Mouse (Mus musculus) mouse trophoblast stem cell (cell line): ENCODE results near the gene Arhgap32.

Source experiments
- in situ Hi-C, 2 experiments: fragments of 300-500 bp; cut with MseI, MboI; formaldehyde crosslinking; loops; 2 replicates in 1 of 2; 3 replicates in 1 of 2; pipeline ENCODE4 v1.15.1; 2025

Gene Arhgap32

DNA sequence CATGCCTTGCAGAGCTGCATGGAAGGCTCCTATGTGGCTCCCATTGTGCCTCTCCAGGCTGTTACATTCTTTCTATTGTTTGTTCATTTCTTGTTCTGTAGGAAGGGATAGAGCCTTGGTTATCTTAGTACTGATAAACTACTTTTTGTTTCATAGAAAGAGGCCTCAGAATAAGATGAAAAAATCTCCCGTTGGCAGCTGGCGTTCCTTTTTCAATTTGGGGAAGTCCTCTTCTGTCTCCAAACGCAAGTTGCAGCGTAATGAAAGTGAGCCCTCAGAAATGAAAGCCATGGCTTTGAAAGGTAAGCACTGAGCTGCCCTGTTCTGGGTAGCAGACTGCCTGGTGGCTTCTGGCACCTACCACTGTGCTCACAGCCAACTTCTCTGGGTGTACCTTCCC lies 134.6 kb downstream of the Arhgap32 start:
- in situ Hi-C loops, result no loop called here

- in situ Hi-C loops, result no loop called here
These were observed 137.8 kb downstream of the Arhgap32 start for GRCm38 (mm10) chr9:32253721-32254120.

- in situ Hi-C loops, result no loop called here
These were observed 141.4 kb downstream of the Arhgap32 start for GRCm38 (mm10) chr9:32257365-32257764.

DNA sequence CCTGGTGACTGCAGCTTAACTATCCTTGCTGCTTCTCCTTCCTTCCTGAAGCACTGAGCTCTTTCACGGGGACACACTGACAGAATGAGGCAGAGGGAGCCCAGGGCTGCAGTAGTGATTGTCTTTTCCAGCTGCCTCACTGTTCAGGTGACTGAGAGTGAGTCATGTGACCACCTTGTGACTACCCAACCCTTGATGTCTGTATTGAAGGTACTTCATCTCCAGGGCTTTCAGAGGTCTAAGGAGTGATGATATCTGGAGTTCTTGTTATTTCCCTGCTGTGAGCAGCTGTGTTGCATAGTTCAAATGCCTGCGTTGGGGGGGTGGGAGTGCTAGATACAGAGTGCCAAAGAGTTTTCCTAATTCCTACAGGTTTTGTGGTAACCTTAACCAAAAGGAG lies 141.9 kb downstream of the Arhgap32 start:
- in situ Hi-C loops, result no loop called here

- in situ Hi-C loops, result loop anchor here in 1 of 2 experiments (5.0 kb wide), 1 partner anchor 75 kb away; no protein-coding TSS in a partner anchor
These were observed 156.0 kb downstream of the Arhgap32 start for GRCm38 (mm10) chr9:32271896-32272444.

DNA sequence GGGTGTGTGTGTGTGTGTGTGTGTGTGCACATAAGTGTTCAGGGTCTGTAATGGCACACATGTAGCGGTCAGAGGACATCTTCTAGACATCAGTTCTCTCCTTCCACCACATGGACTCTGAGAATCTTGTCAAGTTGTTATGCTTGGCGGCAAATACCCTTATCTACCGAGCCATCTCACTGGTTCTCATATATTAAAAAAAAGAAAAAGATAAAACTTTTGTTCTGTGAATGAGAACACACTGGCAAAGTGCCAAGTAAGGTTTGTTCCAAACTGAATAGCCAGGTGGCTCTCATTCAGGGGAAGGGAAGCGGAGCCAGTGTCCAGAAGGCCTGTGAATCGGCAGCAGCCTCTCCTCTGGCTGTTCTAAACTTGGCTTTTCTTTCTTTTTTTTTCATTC lies 162.1 kb downstream of the Arhgap32 start:
- in situ Hi-C loops, result no loop called here

DNA sequence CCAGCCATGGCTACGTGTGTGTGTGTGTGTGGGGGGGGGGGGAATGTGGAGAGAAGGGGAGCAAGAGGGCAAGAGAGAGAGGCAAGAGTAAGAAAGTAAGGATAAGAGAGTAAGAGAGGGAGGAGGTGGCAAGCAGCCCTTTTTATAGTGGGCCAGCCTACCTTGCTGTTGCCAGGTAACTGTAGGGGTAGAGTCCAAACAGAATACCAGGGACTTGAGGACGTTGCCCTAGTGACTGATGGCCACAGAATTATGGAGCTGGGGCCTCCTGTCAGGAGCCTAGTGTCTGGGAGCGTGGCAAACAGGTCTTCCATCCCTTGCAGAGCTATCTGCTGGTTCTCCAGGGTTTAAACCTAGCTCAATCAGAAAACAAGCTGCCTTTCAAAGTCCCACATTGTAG lies 163.9 kb downstream of the Arhgap32 start:
- in situ Hi-C loops, result loop anchor here in 1 of 2 experiments (5.0 kb wide), 1 partner anchor 68 kb away; no protein-coding TSS in a partner anchor

DNA sequence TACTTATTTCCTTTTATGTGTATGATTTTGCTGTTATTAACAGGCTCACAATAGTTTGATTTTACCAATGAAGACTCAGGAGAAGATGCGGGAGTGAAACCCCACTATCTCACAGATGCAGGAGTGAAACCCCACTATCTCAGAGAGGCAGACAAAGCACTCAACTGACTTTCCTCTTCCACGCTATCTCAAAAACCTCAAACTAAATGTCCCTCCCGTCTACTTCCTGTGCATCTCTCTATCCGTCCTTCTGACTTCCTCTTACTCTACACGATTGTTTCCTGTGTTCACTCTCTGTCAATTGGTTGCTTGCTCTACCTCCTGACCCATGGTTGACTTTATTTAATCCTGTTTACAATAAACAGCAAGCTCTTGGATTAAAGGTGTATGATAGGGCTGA lies 164.5 kb downstream of the Arhgap32 start:
- in situ Hi-C loops, result loop anchor here in 1 of 2 experiments (5.0 kb wide), 1 partner anchor 67 kb away; no protein-coding TSS in a partner anchor

DNA sequence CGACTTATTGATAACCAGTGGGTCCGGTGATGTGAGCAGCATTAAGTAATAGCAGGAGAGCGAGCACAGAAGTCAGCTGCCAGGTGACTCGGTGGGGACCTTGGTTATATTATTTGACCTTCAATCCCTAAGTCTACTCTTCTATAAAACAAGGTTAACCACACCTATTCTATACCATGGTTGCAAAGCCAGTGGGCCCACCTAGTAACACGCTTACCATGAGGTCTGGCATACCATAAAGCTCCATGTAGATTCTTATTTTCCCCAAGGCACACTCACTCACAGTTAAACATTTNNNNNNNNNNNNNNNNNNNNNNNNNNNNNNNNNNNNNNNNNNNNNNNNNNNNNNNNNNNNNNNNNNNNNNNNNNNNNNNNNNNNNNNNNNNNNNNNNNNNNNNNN lies 167.7 kb downstream of the Arhgap32 start:
- in situ Hi-C loops, result loop anchor here in 1 of 2 experiments (5.0 kb wide), 1 partner anchor 64 kb away; no protein-coding TSS in a partner anchor

DNA sequence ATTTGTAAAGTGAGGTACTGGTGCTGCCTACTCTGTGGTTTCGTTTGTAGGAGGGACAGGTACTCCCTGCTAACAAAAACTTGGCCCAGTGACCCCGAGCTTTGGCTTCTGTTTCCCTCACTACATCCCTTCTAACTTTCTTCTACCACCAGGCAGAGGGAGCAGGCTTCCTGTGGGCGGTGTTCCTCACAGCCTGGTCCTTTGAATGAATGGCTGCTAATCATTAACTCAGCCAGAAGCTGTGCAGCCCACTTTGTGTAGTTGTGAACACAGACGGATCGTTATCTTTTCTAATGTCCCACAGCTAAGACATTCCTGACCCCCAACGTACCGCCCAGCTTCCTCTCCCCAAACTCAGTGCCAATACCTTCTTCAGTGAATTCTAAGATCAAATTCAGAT lies 175.7 kb downstream of the Arhgap32 start:
- in situ Hi-C loops, result no loop called here

DNA sequence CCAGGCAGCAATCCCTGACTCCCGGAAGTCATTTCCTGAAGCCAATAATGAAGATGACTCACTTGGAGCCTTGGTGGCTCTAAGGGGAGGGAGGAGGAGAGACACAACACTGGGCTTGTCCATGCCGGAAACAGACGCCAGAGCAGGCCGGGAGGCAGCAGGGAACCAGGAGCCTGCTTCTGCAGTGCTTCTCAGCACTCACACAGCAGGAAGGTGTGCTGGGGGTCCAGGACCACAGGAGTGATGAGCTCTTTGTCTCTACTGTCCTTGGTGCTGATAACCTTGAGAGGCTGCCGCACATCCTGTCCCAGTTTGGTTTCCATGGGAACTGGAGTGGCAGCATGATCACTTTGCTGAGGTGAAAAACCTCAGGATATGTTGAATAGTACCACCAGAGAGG lies 176.8 kb downstream of the Arhgap32 start:
- in situ Hi-C loops, result no loop called here

DNA sequence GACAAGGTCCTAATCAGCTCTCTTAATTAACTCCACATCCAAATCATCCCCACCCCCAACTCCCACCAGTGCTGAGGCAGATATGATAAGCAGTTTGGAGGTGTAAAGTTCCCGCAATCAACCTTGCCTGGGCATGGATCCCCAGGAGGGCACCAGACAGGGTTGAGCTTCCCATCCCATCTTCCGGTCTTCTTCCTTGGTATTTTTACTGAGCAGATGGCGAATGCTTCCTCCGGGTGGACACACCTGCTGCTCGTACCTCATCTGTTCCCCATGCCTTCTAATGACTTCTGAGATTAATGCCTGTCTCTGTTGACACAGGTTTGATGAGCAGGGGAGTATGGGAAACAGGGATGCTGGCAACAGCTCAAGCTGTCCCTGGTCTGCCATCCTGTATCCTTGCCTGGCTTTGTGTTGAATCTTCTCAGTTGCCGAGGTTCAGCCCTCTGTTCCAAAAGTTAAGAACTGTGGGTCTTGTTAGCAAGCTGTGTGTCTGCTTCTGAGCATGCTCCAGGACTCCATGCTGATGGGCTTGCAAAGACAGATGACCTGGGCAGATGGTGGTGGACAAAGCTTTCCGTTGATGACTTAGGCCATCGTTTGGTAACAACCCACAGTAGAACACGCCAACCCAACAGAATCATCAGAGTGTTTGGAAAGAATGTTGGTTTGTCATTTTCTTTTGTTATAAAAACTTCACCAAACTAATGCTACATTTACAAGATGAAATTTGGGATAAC lies 179.3 kb downstream of the Arhgap32 start:
- in situ Hi-C loops, result no loop called here

DNA sequence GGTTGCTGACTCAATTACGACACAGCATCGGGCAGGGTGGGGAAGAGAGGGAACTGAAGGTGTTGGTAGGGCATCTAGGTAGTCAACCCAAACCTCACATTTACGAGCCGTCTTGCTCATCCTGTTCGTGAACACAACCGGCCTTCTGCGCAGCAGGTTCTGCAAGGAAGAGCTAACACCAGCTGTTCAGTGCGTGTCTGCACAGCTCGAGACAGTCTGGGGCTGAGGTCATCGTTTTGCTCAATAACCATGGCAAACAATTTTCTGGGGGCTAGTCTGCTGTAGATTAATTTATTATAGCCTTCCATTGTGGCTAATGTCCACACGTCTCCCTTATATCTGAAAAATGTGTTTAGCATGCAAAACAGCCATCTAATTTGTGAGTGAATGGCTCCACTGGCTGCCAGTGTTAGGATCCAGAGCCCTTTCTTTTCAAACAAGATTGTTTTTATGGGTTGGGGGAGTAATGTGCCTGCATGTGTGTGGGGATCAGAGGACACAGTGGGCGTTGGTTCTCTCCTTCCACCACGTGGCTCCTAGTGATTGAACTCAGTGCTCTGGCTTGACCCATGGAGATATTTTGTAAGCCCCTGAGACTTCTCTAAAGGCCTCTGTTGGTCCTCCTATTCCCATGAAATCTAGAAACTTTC lies 186.7 kb downstream of the Arhgap32 start:
- in situ Hi-C loops, result no loop called here

- in situ Hi-C loops, result no loop called here
These were observed 195.8 kb downstream of the Arhgap32 start for GRCm38 (mm10) chr9:32311786-32312185.

GRCm38 (mm10) chr9:32312208-32312607 lies 196.3 kb downstream of the Arhgap32 start:
- in situ Hi-C loops, result no loop called here

GRCm38 (mm10) chr9:32314071-32314470 lies 198.1 kb downstream of the Arhgap32 start:
- in situ Hi-C loops, result no loop called here

- in situ Hi-C loops, result no loop called here
These were observed 200.1 kb downstream of the Arhgap32 start for GRCm38 (mm10) chr9:32315999-32316398.
